Mouse (Mus musculus) CH12.LX (cell line): ENCODE results near the gene Usp18. TPM values are rescaled to one million over a fixed set of nuclear protein-coding genes. Genes with fewer than 3 reads are reported as not detected.
A peak's percentile ranks its signal among the peaks of the same experiment; 100 is the strongest.

Experiments used
- DNase-seq: peaks from one replicate; pipeline ENCODE4 v3.0.0-alpha.2; 2013; ENCODE audit errors: extremely low read depth
- H3K27ac ChIP-seq: 2 replicates; pipeline ENCODE4 v1.5.1; 2012; ENCODE audit warnings: low read depth, mild to moderate bottlenecking, control low read depth, moderate library complexity; ENCODE audit not compliant: insufficient read depth
- H3K27me3 ChIP-seq: replicated peaks from 2 replicates; pipeline ENCODE3; 2012; ENCODE audit warnings: inconsistent platforms
- H3K36me3 ChIP-seq, 2 experiments: replicated peaks in 1 of 2; 2 replicates each; pipeline versions ENCODE3 to v1.6.1; 2012; ENCODE audit warnings: inconsistent platforms in 1 of 2, low read length in 1 of 2, mild to moderate bottlenecking in 1 of 2, mixed read lengths in 1 of 2, moderate library complexity in 1 of 2; ENCODE audit not compliant: control insufficient read depth in 1 of 2, insufficient read depth in 1 of 2
- H3K4me1 ChIP-seq, 2 experiments: 2 replicates each; pipeline ENCODE4 v1.6.1; 2012; ENCODE audit warnings: inconsistent platforms in 1 of 2, moderate library complexity in 1 of 2; ENCODE audit not compliant: insufficient read depth in 2 of 2, control insufficient read depth in 1 of 2
- H3K4me2 ChIP-seq: 2 replicates; pipeline ENCODE4 v1.6.1; 2012; ENCODE audit warnings: low read depth, mild to moderate bottlenecking, control low read depth; ENCODE audit not compliant: poor library complexity, insufficient read depth, severe bottlenecking
- H3K4me3 ChIP-seq, 3 experiments: fragments of 150-350 bp in 1 of 3; sonication (generic) in 1 of 3; replicated peaks in 1 of 3; 2 replicates each; pipeline versions ENCODE3 to v1.5.1; 2011 to 2012; ENCODE audit warnings: low read depth in 2 of 3, low read length in 2 of 3, mild to moderate bottlenecking in 2 of 3, moderate library complexity in 2 of 3, control low read depth in 1 of 3, improper control_type of control experiment in 1 of 3, inconsistent platforms in 1 of 3, mixed read lengths in 1 of 3; ENCODE audit not compliant: poor library complexity in 1 of 3
- H3K79me2 ChIP-seq: replicated peaks from 2 replicates; pipeline ENCODE4 v1.6.1; 2012; ENCODE audit warnings: mild to moderate bottlenecking, moderate library complexity; ENCODE audit not compliant: control insufficient read depth, poor library complexity, insufficient read depth, severe bottlenecking; ENCODE audit errors: extremely low read depth
- H3K9ac ChIP-seq: 2 replicates; pipeline ENCODE4 v1.6.1; 2012; ENCODE audit warnings: low read depth, mild to moderate bottlenecking, control low read depth, moderate library complexity; ENCODE audit not compliant: insufficient read depth
- H3K9me3 ChIP-seq: replicated peaks from 2 replicates; pipeline ENCODE3; 2012; ENCODE audit warnings: low read length, inconsistent platforms, mixed read lengths
- BHLHE40 ChIP-seq: IDR thresholded peaks from 2 replicates; pipeline ENCODE4 v1.6.1; 2011; ENCODE audit warnings: mild to moderate bottlenecking, low read depth, low read length, improper control_type of control experiment
- E2F4 ChIP-seq: IDR thresholded peaks from 2 replicates; pipeline ENCODE4 v1.6.1; 2011; ENCODE audit warnings: low read depth, low read length, improper control_type of control experiment; ENCODE audit not compliant: insufficient replicate concordance
- EP300 ChIP-seq: IDR thresholded peaks from 2 replicates; pipeline ENCODE4 v1.6.1; 2011; ENCODE audit warnings: low read length, improper control_type of control experiment
- ETS1 ChIP-seq: conservative IDR thresholded peaks from 2 replicates; pipeline ENCODE4 v1.6.1; 2012; ENCODE audit warnings: low read depth, mild to moderate bottlenecking, inconsistent platforms, low read length, improper control_type of control experiment, moderate library complexity
- GABPA ChIP-seq: IDR thresholded peaks from 2 replicates; pipeline ENCODE4 v1.6.1; 2012; ENCODE audit warnings: low read depth, low read length, improper control_type of control experiment, inconsistent platforms; ENCODE audit not compliant: insufficient replicate concordance
- JUN ChIP-seq: IDR thresholded peaks from 2 replicates; pipeline ENCODE4 v1.6.1; 2011; ENCODE audit warnings: low read depth, mild to moderate bottlenecking, low read length, improper control_type of control experiment, moderate library complexity; ENCODE audit not compliant: insufficient read depth
- JUND ChIP-seq: conservative IDR thresholded peaks from 2 replicates; pipeline ENCODE4 v1.6.1; 2011; ENCODE audit warnings: low read depth, low read length, improper control_type of control experiment
- NELFE ChIP-seq: IDR thresholded peaks from 2 replicates; pipeline ENCODE4 v1.6.1; 2011; ENCODE audit warnings: low read depth, low read length, improper control_type of control experiment
- NRF1 ChIP-seq: IDR thresholded peaks from 2 replicates; pipeline ENCODE4 v1.6.1; 2014; ENCODE audit warnings: low read depth, mild to moderate bottlenecking, inconsistent platforms, low read length, improper control_type of control experiment, moderate library complexity
- POLR2AphosphoS2 ChIP-seq: IDR thresholded peaks from 2 replicates; pipeline ENCODE4 v1.6.1; 2011; ENCODE audit warnings: low read depth, low read length, improper control_type of control experiment
- RAD21 ChIP-seq: IDR thresholded peaks from 2 replicates; pipeline ENCODE4 v1.6.1; 2011; ENCODE audit warnings: low read depth, mild to moderate bottlenecking, low read length, improper control_type of control experiment, moderate library complexity
- SMC3 ChIP-seq: IDR thresholded peaks from 2 replicates; pipeline ENCODE4 v1.6.1; 2011; ENCODE audit warnings: low read depth, low read length, improper control_type of control experiment
- TBP ChIP-seq: conservative IDR thresholded peaks from 2 replicates; pipeline ENCODE4 v1.6.1; 2011; ENCODE audit warnings: low read depth, low read length, improper control_type of control experiment
- TCF12 ChIP-seq: IDR thresholded peaks from 2 replicates; pipeline ENCODE4 v1.6.1; 2014; ENCODE audit warnings: low read depth, mild to moderate bottlenecking, inconsistent platforms, low read length, improper control_type of control experiment
- UBTF ChIP-seq: IDR thresholded peaks from 2 replicates; pipeline ENCODE4 v1.6.1; 2012; ENCODE audit warnings: low read depth, mild to moderate bottlenecking, inconsistent platforms, low read length, improper control_type of control experiment, moderate library complexity
- USF2 ChIP-seq: conservative IDR thresholded peaks from 2 replicates; pipeline ENCODE4 v1.6.1; 2011; ENCODE audit warnings: low read depth, low read length, improper control_type of control experiment
- dilution Hi-C: fragments of 300-500 bp; cut with MboI; formaldehyde crosslinking; loops from 2 replicates; pipeline ENCODE4 v1.14.3; 2020; ENCODE audit warnings: low sequenced_read_pairs; ENCODE audit not compliant: extremely low pct_unique_long_range_greater_than_20kb, extremely low pct_ligation_motif_present
- in situ Hi-C: fragments of 300-500 bp; cut with MboI; formaldehyde crosslinking; loops from 3 replicates; pipeline ENCODE4 v1.14.3; 2019; ENCODE audit warnings: low sequenced_read_pairs, low pct_ligation_motif_present, low pct_unique_long_range_greater_than_20kb, mixed read lengths
- polyA plus RNA-seq: library from polyadenylated mRNA; unstranded; fragments of >175 nt; gene quantifications from 2 replicates; pipeline ENCODE4 v1.2.1, GENCODE M21; 2012; ENCODE audit warnings: low read depth; ENCODE audit not compliant: insufficient read length
- total RNA-seq, 2 experiments: library from RNA; depleted of rRNA; stranded (reverse); fragments of 300-350 nt in 1 of 2; fragments of >200 nt in 1 of 2; gene quantifications; 2 replicates each; pipeline ENCODE4 v1.2.3; 2012 to 2014

Usp18 gene
- total and polyA plus RNA-seq, 3 experiments, result 0.36 to 1.5 (median 1.3) TPM

DNA sequence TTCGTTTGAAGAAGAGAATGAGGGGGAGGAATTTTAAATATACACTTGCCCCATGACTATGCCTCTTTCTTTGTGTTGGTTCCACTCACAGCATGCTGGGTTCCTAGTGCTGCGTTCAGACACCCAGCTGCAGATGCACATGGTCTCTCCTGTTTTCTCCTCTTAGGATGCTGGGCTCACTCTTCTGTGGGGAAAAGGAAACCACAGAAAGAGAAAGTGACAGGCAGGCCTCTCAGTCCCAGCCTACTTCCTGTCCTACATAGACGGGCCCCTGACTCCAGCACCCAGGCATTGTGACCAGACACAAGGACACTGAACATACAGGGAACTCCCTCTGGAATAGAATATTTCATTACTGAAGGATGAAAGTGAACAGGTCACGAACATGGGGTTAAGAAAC is 19.7 kb upstream of the Usp18 start:
- peak; percentile 27; the same call in 1 of the 2 replicates for TF ChIP-seq EP300
- TF ChIP-seq NRF1, result no peak
- TF ChIP-seq JUND, result no peak
- TF ChIP-seq ETS1, result peak; percentile 30
- no peak for TF ChIP-seq USF2
- TF ChIP-seq TBP, result 0 out of 2 replicates have a peak, but pooled peaks have one; percentile 16
- peak; percentile 52; the same call in 1 of the 2 replicates for TF ChIP-seq BHLHE40
- Histone ChIP-seq H3K27me3 (no peaks in the 10 kb centered on the region), H3K4me3 (peak overlapping the region in 1 of 3 experiments; percentile 7), H3K4me1 (peaks cover 12 to 59% of the 10 kb centered on the region in 2 experiments), H3K9ac (no peak overlapping the region), H3K36me3 (peaks cover 0 to 7% of the 10 kb centered on the region in 2 experiments), H3K9me3 (peaks cover 7% of the 10 kb centered on the region), H3K4me2 (0 out of 2 replicates have a peak overlapping the region, but pooled peaks have one; percentile 12), H3K79me2 (no peaks in the 10 kb centered on the region), H3K27ac (no peak overlapping the region)
- DNase-seq, result peak; percentile 28
- in situ Hi-C loops (no loop called here), dilution Hi-C loops (no loop called here)

DNA sequence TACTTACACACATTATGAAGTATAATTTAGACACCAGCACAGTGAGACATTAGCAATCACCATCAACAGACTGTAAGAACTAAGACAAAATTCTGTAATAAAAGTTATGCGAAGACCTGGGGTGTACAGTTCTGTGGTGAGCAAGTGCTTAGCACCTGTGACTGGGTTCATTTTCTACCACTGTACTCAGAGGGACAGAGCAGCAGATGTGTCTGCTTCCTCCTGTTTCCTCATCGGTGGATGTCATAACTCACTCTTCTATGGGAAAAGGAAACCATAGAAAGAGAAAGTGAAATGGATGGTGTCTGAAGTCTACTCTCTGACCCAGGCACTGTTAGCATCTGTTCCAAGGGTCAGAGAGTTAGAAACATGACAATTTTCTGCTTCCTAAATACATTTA is 19.0 kb upstream of the Usp18 start:
- dilution Hi-C loops (no loop called here), in situ Hi-C loops (no loop called here)
- DNase-seq, result peak; percentile 23
- Histone ChIP-seq H3K9ac (no peak overlapping the region), H3K4me2 (peak overlapping the region; percentile 39; the same call in 1 of the 2 replicates), H3K4me1 (peaks cover 12 to 59% of the 10 kb centered on the region in 2 experiments), H3K36me3 (peaks cover 0 to 7% of the 10 kb centered on the region in 2 experiments), H3K27ac (no peak overlapping the region), H3K9me3 (peaks cover 7% of the 10 kb centered on the region), H3K79me2 (no peaks in the 10 kb centered on the region), H3K4me3 (no peak overlapping the region), H3K27me3 (no peaks in the 10 kb centered on the region)
- TF ChIP-seq ETS1, result peak; percentile 63
- no peak for TF ChIP-seq SMC3
- peak; percentile 54; the same call in 1 of the 2 replicates for TF ChIP-seq TCF12

DNA sequence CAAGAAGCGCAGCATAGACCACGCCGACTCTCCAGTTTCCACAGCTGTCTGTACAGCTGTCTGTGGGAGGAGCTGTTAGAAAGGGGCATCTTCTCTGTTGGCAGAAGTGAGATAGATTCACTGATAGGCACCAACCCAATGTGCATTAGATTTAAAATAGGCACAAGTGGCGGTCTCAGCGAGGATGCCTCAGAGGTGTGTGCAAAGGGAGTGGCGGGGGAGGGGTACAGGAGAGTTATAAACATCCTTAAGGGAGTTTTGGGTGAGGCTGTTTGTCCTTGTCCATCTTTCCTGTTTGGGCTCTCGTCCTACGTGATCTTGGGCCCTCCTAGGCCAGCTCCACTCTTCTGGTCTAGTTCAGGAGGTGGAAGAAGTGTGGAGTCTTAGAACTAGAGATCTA is 17.3 kb upstream of the Usp18 start:
- Histone ChIP-seq H3K36me3 (no peaks in the 10 kb centered on the region), H3K4me2 (no peak overlapping the region), H3K27ac (no peak overlapping the region), H3K9ac (no peak overlapping the region), H3K4me1 (peaks cover 12 to 56% of the 10 kb centered on the region in 2 experiments), H3K79me2 (no peaks in the 10 kb centered on the region), H3K9me3 (no peaks in the 10 kb centered on the region), H3K27me3 (no peaks in the 10 kb centered on the region), H3K4me3 (no peak overlapping the region)
- dilution Hi-C loops (no loop called here), in situ Hi-C loops (no loop called here)
- no peak for DNase-seq
- TF ChIP-seq RAD21 (no peak), JUN (no peak), POLR2AphosphoS2 (no peak), ETS1 (no peak), JUND (no peak), TBP (no peak), GABPA (no peak), UBTF (no peak), NELFE (no peak), E2F4 (no peak), BHLHE40 (no peak)
